Mouse (Mus musculus) forebrain, embryonic 12.5 days (tissue): Measurements from ENCODE around the gene Rock2. TPM values are rescaled to one million over a fixed set of nuclear protein-coding genes. Genes with fewer than 3 reads are reported as not detected.

Experiments used
- ATAC-seq: fragments of 200-750 bp; cut with Nextera tagmentation; 2 replicates; pipeline ENCODE4 v1.8.0; 2017; ENCODE audit warnings: moderate TSS enrichment; ENCODE audit not compliant: low FRiP score
- H3K27ac ChIP-seq: fragments of 300-500 bp; sonication (generic); 2 replicates; pipeline ENCODE4 v1.5.1; 2016; ENCODE audit warnings: mild to moderate bottlenecking
- H3K27me3 ChIP-seq: fragments of 300-500 bp; sonication (generic); 2 replicates; pipeline ENCODE4 v1.6.1; 2016; ENCODE audit warnings: mild to moderate bottlenecking
- H3K36me3 ChIP-seq: fragments of 300-500 bp; sonication (generic); replicated peaks from 2 replicates; pipeline ENCODE4 v1.6.1; 2016; ENCODE audit warnings: mild to moderate bottlenecking
- H3K4me1 ChIP-seq: fragments of 300-500 bp; sonication (generic); 2 replicates; pipeline ENCODE4 v1.6.1; 2016
- H3K4me2 ChIP-seq: fragments of 300-500 bp; sonication (generic); 2 replicates; pipeline ENCODE4 v1.6.1; 2016; ENCODE audit warnings: mild to moderate bottlenecking, moderate library complexity
- H3K4me3 ChIP-seq: fragments of 300-500 bp; sonication (generic); replicated peaks from 2 replicates; pipeline ENCODE4 v1.5.1; 2016; ENCODE audit warnings: mild to moderate bottlenecking
- H3K9ac ChIP-seq: fragments of 300-500 bp; sonication (generic); 2 replicates; pipeline ENCODE4 v1.6.1; 2016; ENCODE audit warnings: mild to moderate bottlenecking
- H3K9me3 ChIP-seq: fragments of 300-500 bp; sonication (generic); 2 replicates; pipeline ENCODE4 v1.6.1; 2016
- whole genome bisulfite sequencing: fragments of 180-500 bp; shearing (Covaris S2); methylation state at CpG from one replicate; pipeline ENCODE4 v1.1.7; 2016; 5-methylcytosine and 5-hydroxymethylcytosine counted together
- polyA plus RNA-seq: library from polyadenylated mRNA; unstranded; fragments of >200 nt; fragmentation: Nextera tagmentation; extraction: Ambion mirVana; gene quantifications from 2 replicates; pipeline ENCODE4 v1.2.1, GENCODE M21; 2016

Rock2 gene
- polyA plus RNA-seq, 1 experiment from 2014 or later: 22.9 TPM

DNA sequence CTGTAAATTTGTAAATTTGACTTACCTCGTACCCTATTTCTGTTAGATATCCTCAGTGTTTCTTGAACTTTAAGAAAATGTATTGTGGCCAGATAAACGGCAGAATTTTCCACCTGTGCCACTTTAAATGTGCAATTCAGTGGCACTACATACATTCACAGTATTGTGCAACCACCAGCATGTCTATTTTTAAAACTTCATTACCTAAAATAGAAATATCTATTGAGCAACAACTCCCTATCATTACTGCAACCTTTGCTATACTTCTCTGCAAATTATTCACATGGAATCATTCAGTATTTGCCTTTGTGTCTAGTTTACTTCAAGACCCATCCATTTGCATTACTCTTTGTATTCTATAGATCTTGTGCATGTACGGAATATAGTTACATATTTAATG is 17.9 kb downstream of the Rock2 start:
- Histone ChIP-seq H3K27me3 (no peaks in the 10 kb centered on the region), H3K27ac (no peak overlapping the region), H3K4me2 (no peak overlapping the region), H3K9ac (no peak overlapping the region), H3K9me3 (no peaks in the 10 kb centered on the region), H3K4me1 (no peaks in the 10 kb centered on the region; the same call in 1 of the 2 replicates), H3K4me3 (no peak overlapping the region), H3K36me3 (no peaks in the 10 kb centered on the region)
- 93% methylated on average over 3 of the region's 3 CpGs for WGBS
- no peak for ATAC-seq

DNA sequence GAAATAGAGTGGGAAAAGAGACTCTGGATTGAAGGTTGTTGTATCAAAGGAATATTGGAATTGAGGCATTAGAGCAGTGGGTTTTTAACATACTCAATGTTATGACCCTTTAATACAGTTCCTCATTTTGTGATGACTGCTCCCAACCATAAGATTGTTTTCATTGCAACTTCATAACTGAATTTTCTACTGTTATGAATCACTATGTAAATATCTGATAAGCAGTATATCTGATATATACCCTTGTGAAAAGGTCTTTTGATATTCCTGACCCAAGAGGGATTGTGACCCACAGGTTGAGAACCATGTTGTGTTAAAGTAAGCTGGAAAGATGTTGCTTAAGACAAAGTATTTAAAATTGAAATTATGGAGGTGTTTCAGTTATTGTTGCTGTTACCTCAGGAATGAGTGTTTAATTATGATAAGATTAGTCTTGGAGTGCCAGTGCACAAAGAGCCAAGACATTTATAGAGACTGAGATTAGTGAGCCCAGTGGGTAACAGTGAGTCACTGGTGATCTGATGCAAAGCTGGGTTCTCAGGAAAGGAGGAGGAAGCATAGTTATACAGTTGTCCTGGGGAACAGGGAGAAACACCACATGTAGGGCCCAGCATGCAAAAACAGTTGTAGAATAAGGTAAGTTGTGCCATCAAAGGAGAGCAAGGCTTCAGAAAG is 25.6 kb downstream of the Rock2 start:
- no peaks in the 10 kb centered on the region for H3K27me3 ChIP-seq
- no peaks in the 10 kb centered on the region for H3K4me1 ChIP-seq
- H3K9me3 ChIP-seq: no peaks in the 10 kb centered on the region
- no peaks in the 10 kb centered on the region for H3K36me3 ChIP-seq
- H3K4me2 ChIP-seq: no peak overlapping the region
- no peak for ATAC-seq
- no peak overlapping the region for H3K9ac ChIP-seq
- H3K4me3 ChIP-seq: no peak overlapping the region
- H3K27ac ChIP-seq: no peak overlapping the region

DNA sequence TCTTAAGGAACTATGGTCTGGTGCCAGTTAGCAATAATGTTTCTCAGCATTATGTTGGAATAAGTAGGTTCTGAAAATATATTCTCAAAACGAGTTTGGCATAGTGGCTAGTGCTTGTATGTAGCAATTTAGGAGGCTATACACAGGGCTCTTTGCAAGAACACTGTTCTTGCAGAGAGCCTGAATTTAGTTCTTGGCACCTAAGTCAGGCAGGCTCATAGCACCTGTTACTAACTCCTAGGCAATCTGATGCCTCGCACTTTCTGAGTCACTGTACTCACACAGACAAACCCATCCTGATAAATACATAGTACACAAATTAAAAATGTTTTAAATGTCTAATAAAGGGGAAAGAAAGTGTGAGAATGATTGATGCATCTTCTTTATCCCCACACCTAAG is 33.2 kb downstream of the Rock2 start:
- ATAC-seq: no peak
- 92% methylated on average over 2 of the region's 2 CpGs for WGBS

DNA sequence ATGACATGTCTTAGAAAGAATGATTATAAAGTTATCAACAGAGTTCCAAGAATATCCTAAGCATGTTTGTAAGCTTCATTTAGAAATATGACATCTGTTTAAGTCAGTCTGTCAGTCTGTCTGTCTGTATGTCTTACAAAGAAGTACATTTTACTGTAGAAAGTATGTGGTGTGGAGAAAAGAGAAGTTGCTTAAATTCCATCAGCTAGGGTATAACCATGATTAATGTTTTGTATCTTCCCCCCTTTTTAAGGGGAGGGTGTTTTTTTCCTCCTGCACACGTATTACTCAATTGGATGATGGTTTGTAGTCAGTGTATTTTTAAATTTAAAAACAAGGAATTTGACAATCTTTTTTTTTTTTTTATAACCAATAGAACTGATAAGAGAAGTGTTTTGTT is 39.7 kb downstream of the Rock2 start:
- Histone ChIP-seq H3K27ac (no peak overlapping the region), H3K27me3 (no peaks in the 10 kb centered on the region), H3K36me3 (peaks cover 8% of the 10 kb centered on the region; the same call in 1 of the 2 replicates), H3K4me3 (no peak overlapping the region), H3K9ac (no peak overlapping the region), H3K9me3 (no peaks in the 10 kb centered on the region), H3K4me1 (no peaks in the 10 kb centered on the region), H3K4me2 (no peak overlapping the region)
- ATAC-seq: no peak
- 83% methylated on average over 1 of the region's 1 CpGs for WGBS

More for the DNA sequence above, 33.2 kb downstream of the Rock2 start:
- H3K9me3 ChIP-seq: no peaks in the 10 kb centered on the region
- H3K36me3 ChIP-seq: peaks cover 8% of the 10 kb centered on the region; the same call in 1 of the 2 replicates
- H3K27me3 ChIP-seq: no peaks in the 10 kb centered on the region
- H3K27ac ChIP-seq: no peak overlapping the region
- no peak overlapping the region for H3K4me2 ChIP-seq
- no peaks in the 10 kb centered on the region for H3K4me1 ChIP-seq
- no peak overlapping the region for H3K9ac ChIP-seq
- no peak overlapping the region for H3K4me3 ChIP-seq

DNA sequence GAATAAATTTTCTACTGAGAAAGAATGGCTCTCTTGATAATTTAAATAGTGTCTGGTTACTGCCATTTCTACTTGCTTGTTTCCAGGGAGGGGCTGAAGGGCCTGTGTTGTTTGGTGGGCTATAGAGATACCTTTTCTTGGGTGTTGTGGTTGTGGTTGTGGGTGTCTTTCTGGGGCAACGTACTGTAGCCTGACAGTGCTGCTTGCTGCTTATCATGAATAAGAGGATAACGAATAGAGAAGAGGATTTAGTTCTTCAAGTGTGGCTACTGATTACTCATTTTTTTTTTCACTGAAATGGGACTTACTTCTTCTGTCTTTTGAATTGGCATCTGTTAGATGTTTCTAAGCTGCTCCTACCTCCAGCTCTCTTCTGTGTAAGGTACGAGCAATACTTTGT is 47.3 kb downstream of the Rock2 start:
- Histone ChIP-seq H3K36me3 (0 out of 2 replicates have a peak, but pooled peaks cover 5% of the 10 kb centered on the region), H3K9me3 (no peaks in the 10 kb centered on the region), H3K4me2 (no peak overlapping the region), H3K4me1 (no peaks in the 10 kb centered on the region), H3K27me3 (no peaks in the 10 kb centered on the region), H3K9ac (no peak overlapping the region), H3K4me3 (no peak overlapping the region), H3K27ac (no peak overlapping the region)
- 75% methylated on average over 3 of the region's 3 CpGs for WGBS
- no peak for ATAC-seq

DNA sequence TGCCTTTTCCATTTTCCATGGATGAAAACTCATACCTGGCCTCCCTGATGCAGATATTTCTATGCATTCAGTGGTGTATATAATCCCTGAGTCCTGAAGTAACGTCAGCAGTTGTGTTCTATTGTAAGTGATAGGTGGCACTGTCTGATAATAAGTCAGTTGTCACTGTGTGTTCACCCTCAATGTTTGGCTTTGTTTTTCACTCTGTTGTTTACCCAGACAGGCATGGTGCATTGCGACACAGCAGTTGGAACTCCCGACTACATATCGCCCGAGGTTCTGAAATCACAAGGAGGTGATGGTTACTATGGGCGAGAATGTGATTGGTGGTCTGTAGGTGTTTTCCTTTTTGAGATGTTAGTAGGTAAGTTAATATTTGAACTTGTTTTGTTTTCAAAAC is 53.5 kb downstream of the Rock2 start:
- Histone ChIP-seq H3K4me1 (no peaks in the 10 kb centered on the region), H3K4me2 (no peak overlapping the region), H3K27ac (no peak overlapping the region), H3K36me3 (peaks cover 5% of the 10 kb centered on the region; the same call in 1 of the 2 replicates), H3K27me3 (no peaks in the 10 kb centered on the region), H3K4me3 (no peak overlapping the region), H3K9ac (no peak overlapping the region), H3K9me3 (no peaks in the 10 kb centered on the region)
- no peak for ATAC-seq
- WGBS: 94% methylated on average over 6 of the region's 6 CpGs

DNA sequence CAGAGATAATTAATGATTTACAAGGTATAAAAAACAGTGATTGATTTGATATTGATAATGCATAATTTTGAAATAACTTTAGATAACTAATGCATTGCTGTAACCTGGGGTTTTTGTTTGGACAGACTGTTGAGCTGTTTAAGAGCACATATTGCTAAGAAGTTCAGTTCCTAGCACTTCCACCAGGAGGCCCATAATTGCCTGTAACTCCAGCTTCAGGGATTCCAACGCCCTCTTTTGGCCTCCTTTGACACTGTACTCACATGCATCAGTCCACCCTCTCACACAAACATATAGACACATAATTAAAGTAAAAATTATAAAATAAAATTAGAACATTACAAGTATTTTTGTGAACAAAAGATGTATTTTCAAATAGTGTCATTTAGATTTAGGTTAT is 64.2 kb downstream of the Rock2 start:
- Histone ChIP-seq H3K4me2 (no peak overlapping the region), H3K4me3 (no peak overlapping the region), H3K27ac (no peak overlapping the region), H3K4me1 (no peaks in the 10 kb centered on the region), H3K27me3 (no peaks in the 10 kb centered on the region), H3K36me3 (peaks cover 36% of the 10 kb centered on the region), H3K9ac (no peak overlapping the region), H3K9me3 (no peaks in the 10 kb centered on the region)
- 63% methylated on average over 1 of the region's 1 CpGs for WGBS
- ATAC-seq: no peak

DNA sequence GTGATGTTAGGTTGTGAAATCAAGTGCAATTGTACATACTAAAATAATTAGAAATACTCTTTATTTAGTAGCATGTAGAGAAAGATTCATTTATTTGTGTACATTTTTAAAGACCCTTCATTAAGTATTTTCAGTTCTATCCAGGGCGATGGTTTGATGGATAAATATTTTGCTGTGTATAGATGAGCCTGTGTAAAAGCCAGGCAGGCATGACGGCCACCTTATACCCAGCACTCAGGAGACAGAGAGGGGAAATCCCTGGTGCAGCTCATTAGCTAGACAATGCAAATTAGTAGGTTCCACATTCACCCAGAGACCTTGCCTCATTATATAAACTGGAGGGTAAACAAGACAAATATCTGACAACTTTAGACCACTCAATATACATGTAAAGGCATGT is 68.7 kb downstream of the Rock2 start:
- no peaks in the 10 kb centered on the region for H3K27me3 ChIP-seq
- H3K4me1 ChIP-seq: no peaks in the 10 kb centered on the region
- no peak for ATAC-seq
- H3K27ac ChIP-seq: no peak overlapping the region
- no peaks in the 10 kb centered on the region for H3K9me3 ChIP-seq
- peaks cover 39% of the 10 kb centered on the region for H3K36me3 ChIP-seq
- no peak overlapping the region for H3K4me2 ChIP-seq
- H3K4me3 ChIP-seq: no peak overlapping the region
- H3K9ac ChIP-seq: no peak overlapping the region
- WGBS: 59% methylated on average over 2 of the region's 2 CpGs

DNA sequence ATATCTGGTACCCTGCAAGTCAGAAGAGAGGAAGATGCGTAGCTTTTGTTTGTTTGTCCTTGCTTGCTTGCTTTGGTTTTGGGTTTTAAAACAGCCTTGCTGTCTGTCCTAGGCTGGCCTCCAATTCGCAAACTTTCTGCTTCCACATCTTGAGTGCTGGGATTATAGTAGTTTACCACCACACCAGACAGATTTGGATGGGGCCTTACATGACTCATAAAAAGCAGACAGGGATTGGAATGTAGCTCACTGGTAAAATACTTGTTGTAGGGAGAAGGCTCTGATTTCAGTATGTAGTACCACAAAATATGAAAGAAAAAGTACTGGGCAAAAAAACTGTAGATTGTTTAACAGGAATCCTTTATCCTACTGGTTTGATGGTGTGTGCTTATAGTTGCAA is 72.1 kb downstream of the Rock2 start:
- Histone ChIP-seq H3K4me1 (no peaks in the 10 kb centered on the region), H3K36me3 (peaks cover 35% of the 10 kb centered on the region), H3K4me2 (no peak overlapping the region), H3K27ac (no peak overlapping the region), H3K27me3 (no peaks in the 10 kb centered on the region), H3K9ac (no peak overlapping the region), H3K4me3 (no peak overlapping the region), H3K9me3 (no peaks in the 10 kb centered on the region)
- 92% methylated on average over 2 of the region's 2 CpGs for WGBS
- ATAC-seq: no peak

DNA sequence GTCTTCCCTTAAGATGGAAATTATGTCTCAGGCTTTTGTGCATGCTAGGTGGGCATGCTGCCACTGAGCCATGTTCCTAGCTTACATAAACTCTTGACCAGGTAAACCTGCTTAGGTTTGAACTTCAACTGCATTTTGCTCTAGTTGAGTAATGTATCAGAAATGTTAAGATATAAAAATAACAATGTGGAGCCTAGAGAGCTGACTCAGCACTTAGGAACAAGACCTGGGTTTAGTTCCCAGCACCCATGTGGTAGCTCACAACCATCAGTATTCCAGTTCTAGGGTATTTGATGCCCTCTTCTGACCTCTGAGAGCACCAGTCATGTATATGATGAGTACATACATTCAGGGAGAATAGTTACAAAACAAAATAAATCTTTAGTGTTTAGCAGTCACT is 82.4 kb downstream of the Rock2 start:
- Histone ChIP-seq H3K4me3 (no peak overlapping the region), H3K9ac (no peak overlapping the region), H3K4me2 (no peak overlapping the region), H3K36me3 (peaks cover 71% of the 10 kb centered on the region), H3K4me1 (no peaks in the 10 kb centered on the region), H3K27ac (no peak overlapping the region), H3K27me3 (no peaks in the 10 kb centered on the region), H3K9me3 (no peaks in the 10 kb centered on the region)
- no peak for ATAC-seq

DNA sequence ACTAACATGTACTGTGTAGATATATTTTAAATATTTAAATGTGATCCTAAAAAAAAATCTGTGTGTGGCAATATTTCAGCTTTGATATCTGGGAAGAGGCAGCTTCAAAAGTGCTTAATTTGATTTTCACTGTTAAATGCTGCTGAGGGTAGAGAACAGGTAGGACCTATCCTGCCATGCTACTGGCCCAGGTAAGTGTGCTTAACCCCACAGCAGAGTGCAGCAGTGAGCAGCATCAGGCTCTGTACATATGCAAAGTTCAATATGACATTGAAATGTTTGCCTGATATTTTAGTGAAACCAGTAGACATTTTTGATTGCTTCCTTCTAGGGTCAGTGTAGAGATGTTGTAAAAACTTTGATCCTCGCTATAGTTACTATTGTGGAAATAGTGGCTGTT is 91.1 kb downstream of the Rock2 start:
- 89% methylated on average over 1 of the region's 1 CpGs for WGBS
- Histone ChIP-seq H3K4me1 (no peaks in the 10 kb centered on the region), H3K36me3 (peaks cover 8% of the 10 kb centered on the region), H3K4me3 (no peak overlapping the region), H3K9me3 (no peaks in the 10 kb centered on the region), H3K4me2 (no peak overlapping the region), H3K27me3 (no peaks in the 10 kb centered on the region), H3K27ac (no peak overlapping the region), H3K9ac (no peak overlapping the region)
- ATAC-seq: no peak

DNA sequence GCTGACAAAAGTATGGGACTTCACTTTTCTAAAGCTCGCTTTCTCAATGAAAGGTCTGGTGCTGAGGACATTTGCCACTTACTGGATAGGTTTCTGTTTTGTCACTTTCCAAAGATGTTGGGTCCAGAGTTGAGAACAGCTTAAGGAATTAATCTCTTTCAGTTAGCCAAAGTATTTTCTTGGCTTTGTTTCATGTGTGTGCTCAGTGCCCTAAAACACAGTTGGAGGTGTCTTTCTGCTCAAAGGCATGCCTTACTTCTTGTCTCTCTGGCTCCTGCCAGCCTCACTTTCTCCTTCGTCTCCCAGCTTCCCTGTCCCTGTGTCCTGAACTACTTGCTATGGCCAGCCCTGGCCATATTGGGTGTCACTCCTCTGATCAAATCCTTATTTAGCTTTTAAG is 96.7 kb downstream of the Rock2 start:
- no peak for ATAC-seq

DNA sequence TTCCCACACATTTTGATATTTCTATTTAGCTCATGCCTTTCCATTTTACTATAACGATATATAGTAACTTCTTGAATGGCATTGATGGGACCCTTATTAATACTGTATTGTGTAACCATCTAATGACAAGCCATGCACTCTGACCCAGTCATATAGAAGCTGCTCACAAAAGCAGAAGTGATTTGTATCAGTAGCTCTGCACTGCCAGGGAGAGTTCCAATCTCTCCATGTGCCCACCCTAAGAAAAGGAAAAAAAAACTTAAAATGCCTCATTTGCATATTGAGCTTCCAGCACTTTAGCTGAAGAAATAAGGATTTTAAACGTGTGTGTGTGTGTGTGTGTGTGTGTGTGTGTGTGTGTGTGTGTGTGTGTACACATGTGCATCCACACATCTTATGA is 97.7 kb downstream of the Rock2 start:
- Histone ChIP-seq H3K9me3 (no peaks in the 10 kb centered on the region), H3K4me1 (no peaks in the 10 kb centered on the region), H3K4me3 (no peak overlapping the region), H3K4me2 (no peak overlapping the region), H3K27ac (no peak overlapping the region), H3K27me3 (peaks cover 4% of the 10 kb centered on the region), H3K9ac (no peak overlapping the region), H3K36me3 (0 out of 2 replicates have a peak, but pooled peaks cover 3% of the 10 kb centered on the region)
- WGBS: 82% methylated on average over 2 of the region's 2 CpGs
- ATAC-seq: no peak

More for the DNA sequence above, 96.7 kb downstream of the Rock2 start:
- H3K9me3 ChIP-seq: no peaks in the 10 kb centered on the region
- no peak overlapping the region for H3K4me3 ChIP-seq
- no peak overlapping the region for H3K9ac ChIP-seq
- WGBS: 77% methylated on average over 2 of the region's 2 CpGs
- no peaks in the 10 kb centered on the region for H3K27me3 ChIP-seq
- no peak overlapping the region for H3K4me2 ChIP-seq
- no peak overlapping the region for H3K27ac ChIP-seq
- H3K36me3 ChIP-seq: 0 out of 2 replicates have a peak, but pooled peaks cover 3% of the 10 kb centered on the region
- no peaks in the 10 kb centered on the region for H3K4me1 ChIP-seq
